Mouse (Mus musculus) 3T3-L1 (cell line): Measurements from ENCODE around the gene Gm3573.
"Not testable (repeated sequence)": the region's sequence is repeated elsewhere in the genome, so short reads cannot be mapped to it uniquely, and the experiment has no call there.

Experiments used
- DNase-seq: peaks from one replicate; pipeline ENCODE4 v3.0.0-alpha.2; 2015; ENCODE audit warnings: low read depth, low spot score

The Gm3573 gene

GRCm38 (mm10) chr14:42190691-42191090 lies at the start of gene Gm3573:
Gm3573 (minus strand) TSS chr14:42190791.
- DNase-seq: not testable (repeated sequence)

GRCm38 (mm10) chr14:42216766-42217537 lies 26.4 kb upstream of the Gm3573 start:
- peak; percentile 0 for DNase-seq

GRCm38 (mm10) chr14:42183936-42184335 lies 6.7 kb downstream of the Gm3573 start:
- not testable (repeated sequence) for DNase-seq

- not testable (repeated sequence) for DNase-seq
Observed at GRCm38 (mm10) chr14:42162522-42162921, 28.1 kb downstream of the Gm3573 start, which contains the start of gene Gm17027. Gm17027 (minus strand) TSS chr14:42162622.
